Mouse (Mus musculus): Measurements from ENCODE around the gene Mrpl3. TPM values are rescaled to one million over a fixed set of nuclear protein-coding genes. Genes with fewer than 3 reads are reported as not detected.

Gene Mrpl3
- 106 TPM for polyA plus RNA-seq (2014; fragmentation: Illumina TruSeq; extraction: RNeasy Lipid Tissue Mini Kit (QIAGEN cat#74804))

DNA sequence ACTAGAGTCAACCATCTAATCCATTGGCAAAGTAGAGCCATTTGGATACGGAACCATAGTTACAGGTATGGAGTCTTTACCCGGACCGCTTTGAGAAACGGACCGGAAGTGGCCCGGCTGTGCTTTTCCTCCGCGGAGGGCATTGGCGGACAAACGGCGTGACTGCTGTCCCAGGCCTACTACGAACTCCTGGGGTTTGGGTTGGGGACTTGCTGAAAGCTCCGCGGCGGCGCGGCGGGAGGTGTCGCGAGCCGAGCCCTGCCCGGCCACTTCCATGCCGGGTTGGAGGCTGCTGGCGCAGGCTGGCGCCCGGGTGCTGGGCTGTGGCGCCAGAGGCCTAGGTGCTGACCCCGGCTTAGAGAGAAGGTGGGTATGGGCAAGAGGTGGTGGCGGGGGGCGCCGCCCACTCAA is at the start of gene Mrpl3:
Gene Mrpl3, plus strand, starts transcription at position 93 of the 411 bp plus-strand sequence.

Other genes with a start within 250 kb of the Mrpl3 start
- 12.1 TPM for gene Nudt16, start 78.6 kb downstream of the Mrpl3 start, polyA plus RNA-seq (2014; fragmentation: Illumina TruSeq; extraction: RNeasy Lipid Tissue Mini Kit (QIAGEN cat#74804))
- not detected for gene 1700080E11Rik, start 91.9 kb downstream of the Mrpl3 start, polyA plus RNA-seq (2014; fragmentation: Illumina TruSeq; extraction: RNeasy Lipid Tissue Mini Kit (QIAGEN cat#74804))